Mouse (Mus musculus) MEL (cell line): ENCODE measurements around the gene Enpp6.

Experiments used
- HCFC1 ChIP-seq: IDR thresholded peaks from 2 replicates; pipeline ENCODE4 v1.6.1; 2012; ENCODE audit warnings: low read depth, mild to moderate bottlenecking, inconsistent platforms, low read length, improper control_type of control experiment, moderate library complexity
- TAL1 ChIP-seq: IDR thresholded peaks from 2 replicates; pipeline ENCODE4 v1.6.1; 2012; ENCODE audit warnings: mild to moderate bottlenecking, inconsistent platforms, low read length, moderate library complexity, mixed read lengths
- ZMIZ1 ChIP-seq: IDR thresholded peaks from 2 replicates; pipeline ENCODE4 v1.6.1; 2012; ENCODE audit warnings: low read depth, mild to moderate bottlenecking, inconsistent platforms, low read length, improper control_type of control experiment, moderate library complexity

GRCm38 (mm10) chr8:46992579-46992978, 5.9 kb downstream of the Enpp6 start:
- no peak for TF ChIP-seq TAL1
- TF ChIP-seq HCFC1 = no peak
- no peak for TF ChIP-seq ZMIZ1
